Mouse (Mus musculus): ENCODE data around the gene Pcsk4. TPM values are rescaled to one million over a fixed set of nuclear protein-coding genes. Genes with fewer than 3 reads are reported as not detected.

Pcsk4 gene
- polyA plus RNA-seq (2014; fragmentation: Illumina TruSeq; extraction: RNeasy Lipid Tissue Mini Kit (QIAGEN cat#74804); ENCODE audit: low read depth, low replicate concordance) = 5.3 TPM

GRCm38 (mm10) chr10:80329273-80330081, at the start of gene Pcsk4, which contains the start of gene Reep6:
Gene Pcsk4 (minus strand): TSS chr10:80329498.
Gene Reep6 (plus strand): TSS chr10:80329953.

DNA sequence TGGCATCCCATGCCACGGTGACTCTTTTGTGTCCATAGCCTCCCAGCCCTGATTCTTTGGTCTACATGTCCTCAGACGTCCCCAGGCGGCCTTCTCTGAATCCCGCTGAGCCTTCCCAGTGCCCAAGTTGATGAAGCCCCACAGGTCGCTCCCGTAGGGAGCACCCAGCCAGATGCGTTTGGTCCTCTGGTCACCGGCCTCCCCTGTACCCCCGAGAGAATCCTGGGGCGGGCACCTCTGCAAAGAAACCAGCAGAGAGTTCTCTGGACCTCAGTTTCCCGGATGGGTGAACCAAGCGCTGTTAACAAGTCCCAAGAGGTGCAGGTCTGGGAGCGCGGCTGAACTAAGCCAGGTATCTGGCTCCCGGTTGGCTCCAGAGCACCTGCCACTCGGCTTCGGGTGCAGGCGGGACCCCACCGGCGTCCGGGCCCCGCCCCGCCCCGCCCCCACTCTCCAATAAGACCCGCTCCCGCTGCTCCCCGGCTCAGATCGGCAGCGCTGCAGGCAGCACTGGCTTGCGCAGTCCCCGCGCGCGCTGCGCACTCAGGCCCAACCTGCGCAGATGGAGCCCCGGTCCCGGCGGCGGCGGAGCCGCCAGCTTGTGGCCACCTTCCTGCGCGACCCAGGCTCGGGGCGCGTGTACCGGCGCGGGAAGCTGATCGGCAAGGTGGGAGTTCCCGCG, 26.8 kb upstream of the Pcsk4 start, which contains the start of gene Plk5:
Gene Plk5, plus strand, starts transcription at position 459 of the 682 bp plus-strand sequence.

DNA sequence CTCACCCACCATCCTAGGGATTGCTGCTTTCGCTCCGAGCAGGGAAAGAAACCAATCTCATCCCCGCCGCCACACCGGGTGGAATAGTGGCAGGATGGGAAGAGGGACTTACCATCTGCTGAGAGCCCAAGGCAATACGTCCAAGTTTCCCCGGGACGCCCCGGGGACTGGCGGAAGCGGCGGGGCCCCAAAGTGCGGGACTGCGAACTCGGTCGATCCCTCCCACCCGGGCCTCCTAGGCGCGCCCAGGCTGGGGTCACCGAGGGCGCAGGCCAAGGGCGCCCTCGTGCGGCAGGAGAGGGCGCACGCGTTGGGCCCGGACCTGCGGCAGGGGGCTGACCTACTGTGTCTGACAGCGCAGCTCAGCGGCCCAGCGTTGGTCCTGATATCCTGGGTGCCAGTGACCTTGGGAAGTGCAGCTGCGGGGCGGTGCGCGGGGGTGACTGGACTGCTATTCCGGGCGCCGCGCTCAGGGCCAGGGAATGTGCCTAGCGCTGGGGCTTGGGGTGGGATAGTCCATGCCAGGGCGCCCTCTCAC, 19.0 kb upstream of the Pcsk4 start, which contains the start of gene Adamtsl5:
Gene Adamtsl5, minus strand, starts transcription at position 169 of the 538 bp plus-strand sequence.

DNA sequence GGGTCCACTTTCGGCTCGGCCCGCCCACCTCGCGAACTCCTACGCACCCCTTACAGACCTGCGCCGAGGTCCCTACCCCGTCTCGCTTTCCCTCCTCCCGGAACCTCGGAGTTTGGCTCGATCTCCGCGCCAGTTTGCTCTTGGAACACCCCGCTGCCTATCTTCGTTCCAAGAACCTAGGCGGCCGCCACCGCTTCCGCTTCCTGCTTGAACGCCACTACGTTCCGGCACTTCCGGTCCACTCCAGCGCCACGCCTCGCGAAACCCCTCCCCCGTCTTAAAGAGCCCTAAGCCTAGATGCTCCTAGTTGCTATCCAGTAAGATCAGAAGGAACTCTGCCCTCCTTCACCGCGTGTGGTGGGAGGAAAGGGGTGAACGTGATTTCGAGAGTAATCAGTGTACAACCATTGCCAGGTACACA, 8.9 kb downstream of the Pcsk4 start, which contains the start of gene 2310011J03Rik:
Gene 2310011J03Rik, minus strand, starts transcription at position 198 of the 421 bp plus-strand sequence.

GRCm38 (mm10) chr10:80295618-80296425, 33.5 kb downstream of the Pcsk4 start, which contains the start of gene Apc2:
Gene Apc2 (plus strand): TSS chr10:80295977.

GRCm38 (mm10) chr10:80292251-80293146, 36.8 kb downstream of the Pcsk4 start, which contains the start of gene Rps15:
Gene Rps15 (plus strand): TSS chr10:80292453.

Other genes with a start within 250 kb of the Pcsk4 start
- gene Sbno2, start 223.9 kb downstream of the Pcsk4 start, polyA plus RNA-seq (2014; fragmentation: Illumina TruSeq; extraction: RNeasy Lipid Tissue Mini Kit (QIAGEN cat#74804); ENCODE audit: low read depth, low replicate concordance) = 17.9 TPM
- 82.1 TPM for gene Stk11, start 213.7 kb downstream of the Pcsk4 start, polyA plus RNA-seq (2014; fragmentation: Illumina TruSeq; extraction: RNeasy Lipid Tissue Mini Kit (QIAGEN cat#74804); ENCODE audit: low read depth, low replicate concordance)
- gene Atp5d, start 190.9 kb downstream of the Pcsk4 start, polyA plus RNA-seq (2014; fragmentation: Illumina TruSeq; extraction: RNeasy Lipid Tissue Mini Kit (QIAGEN cat#74804); ENCODE audit: low read depth, low replicate concordance) = 268 TPM
- gene Cbarp, start 188.7 kb downstream of the Pcsk4 start, polyA plus RNA-seq (2014; fragmentation: Illumina TruSeq; extraction: RNeasy Lipid Tissue Mini Kit (QIAGEN cat#74804); ENCODE audit: low read depth, low replicate concordance) = 29.3 TPM
- gene Midn, start 181.2 kb downstream of the Pcsk4 start, polyA plus RNA-seq (2014; fragmentation: Illumina TruSeq; extraction: RNeasy Lipid Tissue Mini Kit (QIAGEN cat#74804); ENCODE audit: low read depth, low replicate concordance) = 28.1 TPM
- 219 TPM for gene Cirbp, start 163.5 kb downstream of the Pcsk4 start, polyA plus RNA-seq (2014; fragmentation: Illumina TruSeq; extraction: RNeasy Lipid Tissue Mini Kit (QIAGEN cat#74804); ENCODE audit: low read depth, low replicate concordance)
- 19.9 TPM for gene 1600002K03Rik, start 156.6 kb downstream of the Pcsk4 start, polyA plus RNA-seq (2014; fragmentation: Illumina TruSeq; extraction: RNeasy Lipid Tissue Mini Kit (QIAGEN cat#74804); ENCODE audit: low read depth, low replicate concordance)
- 1.4 TPM for gene Efna2, start 150.0 kb downstream of the Pcsk4 start, polyA plus RNA-seq (2014; fragmentation: Illumina TruSeq; extraction: RNeasy Lipid Tissue Mini Kit (QIAGEN cat#74804); ENCODE audit: low read depth, low replicate concordance)
- 56.7 TPM for gene Mum1, start 103.1 kb downstream of the Pcsk4 start, polyA plus RNA-seq (2014; fragmentation: Illumina TruSeq; extraction: RNeasy Lipid Tissue Mini Kit (QIAGEN cat#74804); ENCODE audit: low read depth, low replicate concordance)
- gene Ndufs7, start 80.4 kb downstream of the Pcsk4 start, polyA plus RNA-seq (2014; fragmentation: Illumina TruSeq; extraction: RNeasy Lipid Tissue Mini Kit (QIAGEN cat#74804); ENCODE audit: low read depth, low replicate concordance) = 123 TPM
- gene Gamt, start 68.5 kb downstream of the Pcsk4 start, polyA plus RNA-seq (2014; fragmentation: Illumina TruSeq; extraction: RNeasy Lipid Tissue Mini Kit (QIAGEN cat#74804); ENCODE audit: low read depth, low replicate concordance) = 196 TPM
- 85.8 TPM for gene Dazap1, start 68.0 kb downstream of the Pcsk4 start, polyA plus RNA-seq (2014; fragmentation: Illumina TruSeq; extraction: RNeasy Lipid Tissue Mini Kit (QIAGEN cat#74804); ENCODE audit: low read depth, low replicate concordance)
- gene Rps15, start 37.0 kb downstream of the Pcsk4 start, polyA plus RNA-seq (2014; fragmentation: Illumina TruSeq; extraction: RNeasy Lipid Tissue Mini Kit (QIAGEN cat#74804); ENCODE audit: low read depth, low replicate concordance) = 1,679 TPM
- gene Apc2, start 33.5 kb downstream of the Pcsk4 start, polyA plus RNA-seq (2014; fragmentation: Illumina TruSeq; extraction: RNeasy Lipid Tissue Mini Kit (QIAGEN cat#74804); ENCODE audit: low read depth, low replicate concordance) = 0.71 TPM
- 32.7 TPM for gene 2310011J03Rik, start 9.0 kb downstream of the Pcsk4 start, polyA plus RNA-seq (2014; fragmentation: Illumina TruSeq; extraction: RNeasy Lipid Tissue Mini Kit (QIAGEN cat#74804); ENCODE audit: low read depth, low replicate concordance)
- 55.6 TPM for gene Reep6, start 455 bp upstream of the Pcsk4 start, polyA plus RNA-seq (2014; fragmentation: Illumina TruSeq; extraction: RNeasy Lipid Tissue Mini Kit (QIAGEN cat#74804); ENCODE audit: low read depth, low replicate concordance)
- gene Adamtsl5, start 18.9 kb upstream of the Pcsk4 start, polyA plus RNA-seq (2014; fragmentation: Illumina TruSeq; extraction: RNeasy Lipid Tissue Mini Kit (QIAGEN cat#74804); ENCODE audit: low read depth, low replicate concordance) = 9.4 TPM
- 0.34 TPM for gene Plk5, start 27.0 kb upstream of the Pcsk4 start, polyA plus RNA-seq (2014; fragmentation: Illumina TruSeq; extraction: RNeasy Lipid Tissue Mini Kit (QIAGEN cat#74804); ENCODE audit: low read depth, low replicate concordance)
- 14.4 TPM for gene Mex3d, start 58.2 kb upstream of the Pcsk4 start, polyA plus RNA-seq (2014; fragmentation: Illumina TruSeq; extraction: RNeasy Lipid Tissue Mini Kit (QIAGEN cat#74804); ENCODE audit: low read depth, low replicate concordance)
- 113 TPM for gene Mbd3, start 70.1 kb upstream of the Pcsk4 start, polyA plus RNA-seq (2014; fragmentation: Illumina TruSeq; extraction: RNeasy Lipid Tissue Mini Kit (QIAGEN cat#74804); ENCODE audit: low read depth, low replicate concordance)
- gene Uqcr11, start 77.3 kb upstream of the Pcsk4 start, polyA plus RNA-seq (2014; fragmentation: Illumina TruSeq; extraction: RNeasy Lipid Tissue Mini Kit (QIAGEN cat#74804); ENCODE audit: low read depth, low replicate concordance) = 470 TPM
- 33.4 TPM for gene Tcf3, start 104.1 kb upstream of the Pcsk4 start, polyA plus RNA-seq (2014; fragmentation: Illumina TruSeq; extraction: RNeasy Lipid Tissue Mini Kit (QIAGEN cat#74804); ENCODE audit: low read depth, low replicate concordance)
- gene Onecut3, start 165.3 kb upstream of the Pcsk4 start, polyA plus RNA-seq (2014; fragmentation: Illumina TruSeq; extraction: RNeasy Lipid Tissue Mini Kit (QIAGEN cat#74804); ENCODE audit: low read depth, low replicate concordance) = not detected
- gene Atp8b3, start 209.6 kb upstream of the Pcsk4 start, polyA plus RNA-seq (2014; fragmentation: Illumina TruSeq; extraction: RNeasy Lipid Tissue Mini Kit (QIAGEN cat#74804); ENCODE audit: low read depth, low replicate concordance) = 26.6 TPM
- 24.3 TPM for gene Rexo1, start 232.1 kb upstream of the Pcsk4 start, polyA plus RNA-seq (2014; fragmentation: Illumina TruSeq; extraction: RNeasy Lipid Tissue Mini Kit (QIAGEN cat#74804); ENCODE audit: low read depth, low replicate concordance)
- 16.1 TPM for gene Klf16, start 247.8 kb upstream of the Pcsk4 start, polyA plus RNA-seq (2014; fragmentation: Illumina TruSeq; extraction: RNeasy Lipid Tissue Mini Kit (QIAGEN cat#74804); ENCODE audit: low read depth, low replicate concordance)